Comparison of ENCODE assay signal across 8 mouse cellular contexts in the genomic region with DNA sequence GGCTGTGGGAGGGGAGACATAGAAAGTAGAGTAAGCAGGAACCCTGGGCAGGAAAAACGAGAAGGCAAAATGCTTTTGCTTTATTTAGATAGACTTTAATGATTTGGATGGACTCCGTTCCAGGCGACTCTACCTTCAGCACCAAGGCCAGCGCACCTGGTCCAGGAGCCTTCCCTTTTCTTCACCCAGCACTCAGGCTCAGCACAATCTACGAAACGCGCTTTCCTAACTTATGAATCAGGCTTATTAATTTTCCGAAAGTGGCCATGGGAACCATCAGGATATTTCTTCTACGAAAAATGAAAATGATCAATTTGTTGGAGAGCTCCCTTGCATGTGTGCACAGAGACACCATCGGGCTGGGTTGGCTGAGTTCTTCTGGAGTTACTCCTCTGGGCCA. TPM values are rescaled to one million over a fixed set of nuclear protein-coding genes. Genes with fewer than 3 reads are reported as not detected.
DNase-seq lines count a peak whose midpoint lies in the region; ATAC-seq and TF ChIP-seq lines count a peak whose summit lies in the region.

No protein-coding gene starts in this region.

- peak; percentile 72 for DNase-seq in lung, postnatal 0 days (ENCODE audit: low spot score)
- DNase-seq in lung, adult 2 months = no peak
- peak; percentile 62 for DNase-seq in adrenal gland, postnatal 25 days
- peak; percentile 71 for DNase-seq in hindlimb bud, embryonic 11.5 days (ENCODE audit: extremely low spot score, low read depth, low spot score)
- DNase-seq in right cerebral cortex, postnatal 36 days (ENCODE audit: low spot score in 2 of 2) = no peak
- no peak for DNase-seq in right cerebral cortex, postnatal 10 days (ENCODE audit: low spot score in 2 of 2)
- no peak for DNase-seq in cerebellum, adult 9-11 months

- no peak for TF ChIP-seq EP300 in lung, postnatal 0 days (IDR thresholded peaks at IDR 0.05)

- no peaks in the 10 kb centered on the region for H3K36me3 ChIP-seq in lung, postnatal 0 days (ENCODE audit: insufficient read depth, low read length)

- 4% methylated on average over 10 of the region's 10 CpGs for WGBS in lung, postnatal 0 days
- 4% methylated on average over 10 of the region's 10 CpGs for whole genome bisulfite sequencing in lung, adult 2 months

- TF ChIP-seq CTCF in lung, postnatal 0 days (IDR thresholded peaks at IDR 0.05) = no peak
- TF ChIP-seq CTCF in lung, adult 2 months (IDR thresholded peaks at IDR 0.05; ENCODE audit: insufficient read depth, low read length) = no peak

- ATAC-seq in lung, postnatal 0 days = no peak
- ATAC-seq in megakaryocyte-erythroid progenitor cell, adult 5-6 weeks (replicated peaks; ENCODE audit: low FRiP score, low TSS enrichment, poor library complexity, severe bottlenecking) = peak; percentile 89

- TF ChIP-seq POLR2A in lung, adult 2 months (IDR thresholded peaks at IDR 0.05; ENCODE audit: borderline replicate concordance, extremely low read depth, low read depth, low read length) = no peak

- H3K27ac ChIP-seq in lung, postnatal 0 days (ENCODE audit: low read length) = no peak overlapping the region

- H3K4me2 ChIP-seq in lung, postnatal 0 days (replicated peaks; ENCODE audit: low read depth, low read length) = no peak overlapping the region

- H3K4me3 ChIP-seq in lung, postnatal 0 days (ENCODE audit: low read depth, low read length) = no peak overlapping the region
- no peak overlapping the region for H3K4me3 ChIP-seq in lung, adult 2 months (replicated peaks; ENCODE audit: extremely low read depth, low read depth, low read length)

- no peaks in the 10 kb centered on the region for H3K9me3 ChIP-seq in lung, postnatal 0 days (ENCODE audit: low read length)

- no peaks in the 10 kb centered on the region for H3K4me1 ChIP-seq in lung, postnatal 0 days (ENCODE audit: insufficient read depth, low read depth, low read length)
- H3K4me1 ChIP-seq in lung, adult 2 months (ENCODE audit: control insufficient read depth, insufficient read depth, low read length) = no peaks in the 10 kb centered on the region

- H3K27me3 ChIP-seq in lung, postnatal 0 days (replicated peaks; ENCODE audit: insufficient read depth, low read length) = peaks cover 37% of the 10 kb centered on the region

- H3K9ac ChIP-seq in lung, postnatal 0 days (replicated peaks; ENCODE audit: low read depth) = no peak overlapping the region

RNA-seq across cellular contexts. Expression of gene Ptf1a, which starts 16.4 kb away (rescaled TPM):
- not detected in 2 replicates for polyA plus RNA-seq in lung, postnatal 0 days (2015; fragmentation: Nextera tagmentation; extraction: Ambion mirVana)
- polyA plus RNA-seq in lung, adult 2 months (2012; rRNA removed) = not detected in 2 replicates
- total RNA-seq in adrenal gland, postnatal 25 days (2021) = not detected in 2 replicates
- total RNA-seq in megakaryocyte-erythroid progenitor cell, adult 5-6 weeks (2014; fragmentation: Nextera tagmentation) = not detected in 2 replicates
- not detected in 2 replicates for total RNA-seq in megakaryocyte-erythroid progenitor cell, adult 5-6 weeks (2017)

RNA-seq across cellular contexts. Expression of gene Msrb2, which starts 57.8 kb away (rescaled TPM):
- polyA plus RNA-seq in lung, postnatal 0 days (2015; fragmentation: Nextera tagmentation; extraction: Ambion mirVana) = 27.2 and 29.4 TPM in 2 replicates
- polyA plus RNA-seq in lung, adult 2 months (2012; rRNA removed) = 12.9 and 18.8 TPM in 2 replicates
- 29.2 and 30.5 TPM in 2 replicates for total RNA-seq in adrenal gland, postnatal 25 days (2021)
- total RNA-seq in megakaryocyte-erythroid progenitor cell, adult 5-6 weeks (2014; fragmentation: Nextera tagmentation) = 23.4 and 24.3 TPM in 2 replicates
- 12.1 and 34.6 TPM in 2 replicates for total RNA-seq in megakaryocyte-erythroid progenitor cell, adult 5-6 weeks (2017)

Comparison
In these comparisons a context has a peak if more than half of its experiments do, and no peak if none do; other contexts are left out.
1. DNase-seq: peak in lung, postnatal 0 days (single experiment), adrenal gland, postnatal 25 days (single experiment) and hindlimb bud, embryonic 11.5 days (single experiment); none in lung, adult 2 months (single experiment), right cerebral cortex, postnatal 36 days (0 of 2), right cerebral cortex, postnatal 10 days (0 of 2) and cerebellum, adult 9-11 months (single experiment).